Mouse (Mus musculus): Measurements from ENCODE around the gene Gm28036. TPM values are rescaled to one million over a fixed set of nuclear protein-coding genes. Genes with fewer than 3 reads are reported as not detected.

Gene Gm28036
- total RNA-seq, 1 experiment from 2014 or later, result 34.1 TPM

DNA sequence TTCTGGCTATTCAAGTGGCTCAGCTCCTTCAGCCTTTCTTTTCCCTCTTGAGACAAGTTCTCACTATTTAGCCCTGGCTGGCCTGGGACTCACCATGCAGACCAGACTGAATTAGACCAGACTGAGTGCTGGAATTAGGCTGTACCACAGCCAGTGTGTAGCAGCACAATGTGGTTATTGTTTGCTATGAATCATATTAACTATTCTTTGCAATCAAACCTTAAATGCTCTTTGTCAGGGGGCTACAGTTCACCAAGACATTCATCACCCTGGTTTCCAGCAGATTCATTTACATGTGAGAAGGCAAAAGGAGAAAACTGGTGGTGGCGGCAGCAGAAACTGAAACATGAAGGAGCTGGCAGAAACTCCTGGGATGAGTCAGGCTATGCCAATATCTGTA lies 37.1 kb downstream of the Gm28036 start:
- ATAC-seq (ENCODE audit: extremely low read depth, insufficient number of reproducible peaks, low FRiP score, poor library complexity, severe bottlenecking), result no peak

DNA sequence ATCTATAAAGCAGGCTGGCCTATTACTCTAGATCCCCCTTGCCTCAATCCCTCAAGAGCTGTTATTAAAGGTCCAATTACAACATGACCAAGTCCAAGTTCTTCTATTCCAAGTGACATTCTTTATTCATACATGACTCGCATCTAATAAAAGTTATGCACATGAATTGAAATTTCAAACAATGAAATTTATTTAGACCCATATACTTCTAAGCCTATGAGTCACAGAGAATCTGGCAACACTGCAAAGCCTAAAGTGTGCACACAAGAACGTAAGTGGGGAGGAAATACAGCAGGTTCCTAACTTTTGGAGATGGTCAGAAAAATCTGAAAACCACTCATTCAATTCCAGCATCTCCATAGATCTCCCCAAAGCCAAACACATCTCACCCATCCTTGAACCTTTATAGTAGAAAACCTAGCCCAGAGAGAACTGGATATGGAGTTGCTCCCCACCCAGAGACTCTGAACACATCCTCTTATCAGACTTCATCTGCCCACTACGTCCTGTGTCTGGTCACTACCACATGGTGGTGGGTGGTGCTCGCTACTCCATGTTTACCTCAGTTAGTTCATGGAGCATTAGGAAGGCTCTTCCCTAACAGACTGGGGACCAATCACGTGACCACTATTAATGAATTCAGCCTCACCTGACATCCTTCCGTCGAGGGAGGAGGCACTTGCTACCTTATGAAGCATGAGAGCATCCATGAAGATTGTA lies 39.3 kb downstream of the Gm28036 start:
- ATAC-seq (ENCODE audit: extremely low read depth, insufficient number of reproducible peaks, low FRiP score, poor library complexity, severe bottlenecking), result no peak

DNA sequence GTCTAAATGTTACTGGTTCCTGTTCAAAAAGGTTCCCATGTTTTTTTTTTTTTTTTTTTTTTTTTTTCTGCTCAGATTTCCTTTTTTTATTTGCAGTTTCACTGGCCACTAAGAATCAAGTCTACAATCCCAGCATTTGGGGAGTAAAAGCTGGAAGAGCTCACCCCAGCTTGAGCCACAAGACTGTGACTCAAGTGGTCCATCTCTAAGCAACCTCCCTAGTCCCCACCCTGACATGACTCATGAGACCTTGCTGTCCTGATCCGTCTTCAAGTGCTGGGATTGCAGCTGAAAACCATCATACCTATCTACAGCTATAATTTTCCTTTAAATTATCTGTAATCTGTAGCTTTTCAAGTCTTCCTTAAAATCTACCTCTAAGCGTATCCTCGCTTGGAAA lies 42.4 kb downstream of the Gm28036 start:
- ATAC-seq (ENCODE audit: extremely low read depth, insufficient number of reproducible peaks, low FRiP score, poor library complexity, severe bottlenecking), result no peak

DNA sequence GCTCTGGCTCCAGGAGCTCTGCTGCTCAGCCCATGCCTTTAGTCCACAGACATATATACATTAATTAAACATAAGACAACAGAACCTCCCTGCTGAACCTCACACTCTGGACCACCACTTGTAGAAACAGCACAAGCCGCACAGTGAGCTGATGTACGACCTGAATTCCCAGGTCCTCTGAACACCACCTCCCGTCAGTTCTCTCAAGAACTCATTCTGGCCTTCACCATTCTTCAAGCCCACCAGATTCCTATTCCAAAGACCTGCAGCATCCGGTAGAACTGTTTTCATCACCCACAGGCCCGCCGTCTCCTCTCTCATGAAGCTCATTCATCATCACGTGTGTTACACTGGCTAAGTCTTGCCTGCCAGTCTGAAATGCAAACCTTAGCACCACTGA lies 46.5 kb downstream of the Gm28036 start:
- ATAC-seq (ENCODE audit: extremely low read depth, insufficient number of reproducible peaks, low FRiP score, poor library complexity, severe bottlenecking), result no peak

DNA sequence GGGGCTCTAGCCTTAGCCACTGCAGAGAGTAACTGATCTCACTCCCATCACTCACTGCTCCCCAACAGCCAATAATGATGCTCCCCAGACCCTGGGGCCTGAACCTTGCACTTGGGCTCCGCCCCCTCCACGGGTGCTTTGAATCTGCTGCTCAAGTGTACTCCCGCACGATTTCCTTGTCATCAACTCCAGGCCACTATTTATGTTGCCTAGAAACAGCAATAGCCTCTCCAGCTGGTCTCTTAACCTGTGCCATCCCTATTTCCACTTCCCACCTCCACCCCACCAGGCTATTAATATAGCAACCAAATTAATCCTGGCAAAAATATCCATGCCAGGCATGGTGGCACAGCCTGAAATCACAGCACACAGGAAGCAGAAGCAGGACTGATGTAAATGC lies 47.2 kb downstream of the Gm28036 start:
- ATAC-seq (ENCODE audit: extremely low read depth, insufficient number of reproducible peaks, low FRiP score, poor library complexity, severe bottlenecking), result no peak

DNA sequence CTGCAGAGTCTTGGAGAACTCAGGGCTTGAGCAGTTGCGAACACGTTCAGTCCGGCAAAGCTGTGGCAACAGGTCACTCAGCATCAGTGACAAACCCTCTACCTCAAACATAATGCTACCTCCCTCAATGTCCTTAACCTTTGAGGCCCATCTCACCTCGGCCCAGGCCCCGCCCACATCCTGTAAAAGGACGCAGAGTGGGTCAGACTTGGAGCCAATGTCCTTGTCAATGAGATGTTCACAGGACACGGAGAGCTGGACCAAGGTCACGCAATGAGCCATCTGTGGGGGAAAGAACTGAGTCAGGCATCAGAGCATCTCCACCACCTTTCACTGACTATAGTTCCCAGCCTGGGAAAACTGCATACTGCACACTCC lies 47.7 kb downstream of the Gm28036 start:
- ATAC-seq (ENCODE audit: extremely low read depth, insufficient number of reproducible peaks, low FRiP score, poor library complexity, severe bottlenecking), result no peak

DNA sequence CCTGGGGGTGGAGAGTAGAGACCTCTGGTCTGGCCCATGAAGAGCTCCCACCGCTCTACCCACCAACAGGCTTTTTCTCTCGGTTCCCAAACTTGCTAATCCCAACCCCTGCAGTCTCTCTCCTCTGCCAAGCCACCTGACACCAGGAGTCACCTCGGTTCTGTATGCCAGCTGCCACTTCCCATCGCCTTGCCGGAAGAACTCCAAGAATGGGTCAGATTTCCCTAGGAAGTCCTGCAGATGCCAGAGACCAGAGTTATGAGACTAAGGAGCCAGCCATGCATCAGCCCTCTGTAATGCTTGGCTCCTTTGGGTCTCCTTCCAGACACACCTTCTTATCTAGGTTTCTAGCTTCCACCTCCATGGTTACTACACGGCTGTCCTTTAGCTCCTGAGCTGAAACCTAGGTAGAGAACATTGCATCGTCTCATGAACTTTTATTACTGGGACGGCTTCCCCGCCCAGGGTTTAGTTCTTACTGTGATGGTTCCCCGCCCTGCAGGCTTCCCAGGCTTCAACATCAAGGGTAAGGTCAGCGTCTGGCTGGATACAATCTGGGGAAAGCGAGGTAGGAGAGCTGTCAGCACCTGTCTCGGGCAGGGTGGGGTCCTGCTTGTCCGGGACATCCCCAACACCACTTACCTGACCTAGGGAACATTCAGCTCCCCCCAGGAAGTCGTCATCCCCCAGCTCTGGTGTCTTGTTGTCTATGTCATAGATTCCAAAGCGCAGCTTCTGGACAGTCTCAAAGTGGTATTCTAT lies 48.3 kb downstream of the Gm28036 start:
- no peak for ATAC-seq (ENCODE audit: extremely low read depth, insufficient number of reproducible peaks, low FRiP score, poor library complexity, severe bottlenecking)

DNA sequence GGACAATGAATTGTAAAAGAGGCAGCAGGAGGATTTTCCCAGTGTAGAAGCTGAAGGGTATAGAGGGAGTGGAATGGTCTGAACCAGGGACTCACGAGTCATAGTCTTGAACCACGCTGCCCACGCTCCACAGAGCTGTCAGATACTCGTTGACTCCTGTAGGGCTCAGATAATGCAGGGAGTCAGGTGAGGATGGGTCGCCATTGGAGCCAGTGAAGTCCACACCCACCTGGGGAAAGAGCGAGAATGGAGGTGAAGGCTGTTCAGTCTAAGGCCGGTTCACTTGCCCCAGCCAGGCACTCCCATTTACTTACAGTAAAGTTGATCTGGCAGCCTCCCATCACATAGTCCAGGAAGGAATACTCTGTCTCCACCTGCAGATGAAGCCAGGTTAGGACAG lies 49.4 kb downstream of the Gm28036 start:
- ATAC-seq (ENCODE audit: extremely low read depth, insufficient number of reproducible peaks, low FRiP score, poor library complexity, severe bottlenecking), result no peak

DNA sequence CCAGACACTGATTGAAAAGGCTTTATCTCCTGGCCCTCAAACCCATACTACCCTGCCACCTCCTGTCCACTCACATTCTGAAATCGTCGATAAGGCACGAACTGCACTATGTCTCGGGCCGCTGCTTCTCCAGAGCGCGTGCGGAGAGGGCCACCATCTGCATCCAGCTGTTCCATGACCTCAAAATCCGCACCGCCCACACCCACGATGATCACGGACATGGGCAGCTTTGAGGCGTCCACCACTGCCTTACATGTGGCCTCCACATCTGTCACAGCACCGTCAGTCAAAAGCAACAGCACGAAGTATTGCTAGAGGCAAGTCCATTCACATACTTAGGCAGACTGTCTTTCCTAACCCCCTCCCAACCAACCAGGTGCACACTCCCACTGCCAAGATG lies 53.2 kb downstream of the Gm28036 start:
- ATAC-seq (ENCODE audit: extremely low read depth, insufficient number of reproducible peaks, low FRiP score, poor library complexity, severe bottlenecking), result no peak

DNA sequence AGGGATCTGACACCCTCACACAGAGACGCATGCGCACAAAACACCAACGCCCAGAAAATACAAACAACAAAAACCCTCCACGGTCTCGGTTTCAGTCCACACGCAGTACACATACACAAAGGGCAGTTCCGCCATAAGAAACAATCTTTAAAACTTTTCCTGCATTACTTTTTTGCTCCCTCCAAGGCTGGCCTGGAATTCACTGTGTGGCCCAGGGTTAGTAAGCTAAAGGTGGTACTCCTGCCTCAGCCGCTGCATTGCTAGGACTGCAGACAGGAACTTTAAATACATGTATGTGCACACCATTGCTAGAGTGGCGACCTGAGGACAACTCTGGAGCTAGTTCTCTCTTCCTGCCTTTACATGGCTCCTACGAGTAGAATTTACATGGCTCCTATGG lies 55.7 kb downstream of the Gm28036 start:
- ATAC-seq (ENCODE audit: extremely low read depth, insufficient number of reproducible peaks, low FRiP score, poor library complexity, severe bottlenecking), result no peak

DNA sequence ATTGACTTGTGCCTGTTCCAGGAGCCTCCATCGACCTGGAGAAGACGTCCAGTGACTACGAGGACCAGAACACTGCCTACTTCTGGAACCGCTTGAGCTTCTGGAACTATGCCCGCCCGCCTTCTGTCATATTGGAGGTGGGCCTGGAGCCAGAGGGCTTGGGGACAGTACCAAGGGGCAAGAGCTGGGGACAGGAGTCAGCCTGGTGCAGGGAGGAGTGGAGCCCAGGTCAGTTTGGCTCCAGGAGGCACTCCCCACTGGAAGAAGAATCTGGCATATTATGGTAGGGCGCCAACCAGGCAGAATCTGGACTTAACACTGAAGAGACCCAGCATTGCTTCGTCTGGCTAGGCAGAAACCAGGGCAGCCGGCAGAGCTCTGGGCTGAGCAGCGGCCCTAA lies 59.0 kb downstream of the Gm28036 start:
- ATAC-seq (ENCODE audit: extremely low read depth, insufficient number of reproducible peaks, low FRiP score, poor library complexity, severe bottlenecking), result no peak

DNA sequence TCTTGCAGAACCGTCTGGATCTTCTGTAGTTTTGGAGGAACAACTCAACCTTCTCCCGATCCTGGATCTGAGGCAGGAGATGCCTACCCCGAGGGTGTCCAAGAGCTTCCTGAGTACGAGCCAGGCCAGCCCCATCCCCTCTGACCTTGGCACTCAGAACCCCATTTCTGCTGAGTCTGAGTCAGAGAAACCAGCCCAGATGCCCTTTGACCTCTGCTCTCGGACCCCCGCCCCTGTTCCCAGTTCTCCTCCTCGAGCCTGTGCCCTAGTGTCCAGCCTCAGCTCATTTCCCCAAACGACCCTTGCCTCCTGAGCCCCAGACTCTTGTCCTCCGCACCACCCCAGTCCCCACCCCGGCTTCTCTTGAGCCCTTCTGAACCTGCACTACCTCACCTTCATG lies 60.8 kb downstream of the Gm28036 start:
- no peak for ATAC-seq (ENCODE audit: extremely low read depth, insufficient number of reproducible peaks, low FRiP score, poor library complexity, severe bottlenecking)

DNA sequence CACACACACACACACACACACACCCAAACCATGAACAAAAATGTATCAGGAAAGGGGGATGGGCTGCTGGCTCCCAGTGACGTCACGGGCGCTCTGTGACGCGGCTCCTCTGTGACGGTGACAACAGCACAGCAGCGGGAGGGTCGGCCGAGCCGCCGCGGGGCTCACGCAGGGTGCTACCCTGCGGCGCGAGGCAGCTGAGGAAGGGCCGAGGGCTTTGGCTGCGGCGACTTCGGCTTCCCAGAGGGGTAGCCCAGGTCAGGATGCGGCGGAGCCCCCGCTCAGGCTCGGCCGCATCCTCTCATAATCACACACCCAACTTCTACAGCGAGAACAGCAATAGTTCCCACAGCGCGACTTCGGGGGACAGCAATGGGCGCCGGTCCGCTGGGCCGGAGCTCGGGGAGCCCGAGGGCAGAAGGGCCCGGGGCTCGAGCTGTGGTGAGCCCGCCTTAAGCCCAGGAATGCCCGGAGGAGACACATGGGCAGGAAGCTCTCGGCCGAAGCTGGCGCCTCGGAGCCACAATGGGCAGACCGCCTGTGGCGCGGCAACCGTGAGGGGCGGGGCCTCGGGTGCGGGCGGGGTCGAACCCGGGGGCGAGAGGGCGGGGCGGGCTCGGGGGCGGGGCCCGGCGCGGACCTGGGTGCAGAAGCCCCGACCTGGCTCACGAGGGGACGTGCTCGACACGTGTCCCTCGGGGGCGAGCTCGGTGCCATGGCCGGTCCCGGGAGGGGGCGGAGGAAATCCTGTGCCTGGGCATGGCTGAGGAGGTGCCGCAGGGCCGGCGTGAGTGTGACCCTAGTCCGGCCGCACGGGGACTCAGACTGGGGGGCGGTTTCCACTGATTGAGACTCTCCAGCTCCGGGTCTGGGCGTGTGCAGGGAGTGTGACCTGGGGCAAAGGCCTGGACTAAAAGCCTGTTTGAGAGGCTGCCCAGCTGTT lies 61.5 kb downstream of the Gm28036 start, which contains the start of gene Spag4:
Gene Spag4, plus strand, starts transcription at position 77 of the 943 bp plus-strand sequence.
- peak; percentile 24; the same call in 1 of the 2 replicates for ATAC-seq (ENCODE audit: extremely low read depth, insufficient number of reproducible peaks, low FRiP score, poor library complexity, severe bottlenecking)

DNA sequence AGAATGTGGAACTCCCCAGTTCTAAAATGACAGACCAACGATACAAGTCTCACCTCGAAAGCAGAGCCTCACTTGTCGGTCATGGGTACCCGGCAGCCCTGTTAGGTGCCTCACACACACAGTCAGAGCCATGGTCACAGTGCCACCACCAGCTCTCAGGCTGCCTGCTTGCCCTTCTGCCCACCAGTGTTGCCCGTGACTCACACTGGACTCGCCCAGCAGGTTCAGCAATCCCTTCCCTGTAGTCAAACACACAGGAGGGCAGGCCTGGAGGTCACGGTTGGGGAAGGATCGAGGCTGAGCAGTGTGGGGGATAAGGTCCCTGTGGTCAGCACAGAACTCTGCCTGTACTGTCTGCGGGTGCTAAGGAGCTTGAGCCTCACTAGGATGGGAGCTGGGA lies 74.1 kb downstream of the Gm28036 start, which contains the start of gene Fer1l4:
Gene Fer1l4, minus strand, starts transcription at position 132 of the 400 bp plus-strand sequence.
- ATAC-seq (ENCODE audit: extremely low read depth, insufficient number of reproducible peaks, low FRiP score, poor library complexity, severe bottlenecking), result no peak

DNA sequence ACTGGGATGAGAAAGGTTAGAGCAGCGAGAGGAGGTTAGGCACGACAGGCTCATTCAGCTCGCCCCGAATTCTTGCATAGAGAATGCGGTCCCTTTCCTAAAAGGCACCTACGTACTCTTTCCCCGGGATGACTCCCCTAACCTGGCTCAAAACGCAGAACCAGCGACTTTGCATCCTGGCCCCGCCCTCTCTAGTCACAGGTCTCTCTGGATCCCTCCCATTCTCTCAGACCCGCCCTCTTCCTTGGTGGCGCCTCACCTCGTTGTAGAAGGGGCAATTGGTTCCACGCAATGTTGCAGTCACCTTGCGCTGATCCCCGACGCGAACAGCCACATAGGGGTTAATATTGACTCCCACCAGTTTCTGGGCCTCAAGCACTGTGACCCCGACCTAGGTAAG lies 79.0 kb downstream of the Gm28036 start:
- no peak for ATAC-seq (ENCODE audit: extremely low read depth, insufficient number of reproducible peaks, low FRiP score, poor library complexity, severe bottlenecking)

DNA sequence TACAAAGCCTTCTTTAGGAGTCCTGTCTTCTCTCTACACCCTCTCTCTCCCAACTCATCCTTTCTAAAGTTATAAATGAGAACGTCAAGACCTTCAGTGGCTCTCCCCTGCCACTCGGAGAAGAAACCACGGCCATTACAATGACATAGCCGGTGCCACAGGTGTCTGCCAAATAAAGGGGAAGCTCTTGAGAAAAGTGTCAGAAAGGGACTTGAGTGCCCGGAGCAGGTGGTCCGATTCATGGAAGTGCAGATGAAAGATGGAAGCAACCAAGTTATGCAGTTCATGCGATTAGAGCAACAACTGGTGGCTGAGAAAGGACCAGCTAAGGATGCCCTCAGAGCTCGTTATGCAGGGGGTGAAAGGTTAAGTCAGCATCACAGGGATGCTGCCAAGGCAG lies 84.0 kb downstream of the Gm28036 start:
- ATAC-seq (ENCODE audit: extremely low read depth, insufficient number of reproducible peaks, low FRiP score, poor library complexity, severe bottlenecking), result no peak

DNA sequence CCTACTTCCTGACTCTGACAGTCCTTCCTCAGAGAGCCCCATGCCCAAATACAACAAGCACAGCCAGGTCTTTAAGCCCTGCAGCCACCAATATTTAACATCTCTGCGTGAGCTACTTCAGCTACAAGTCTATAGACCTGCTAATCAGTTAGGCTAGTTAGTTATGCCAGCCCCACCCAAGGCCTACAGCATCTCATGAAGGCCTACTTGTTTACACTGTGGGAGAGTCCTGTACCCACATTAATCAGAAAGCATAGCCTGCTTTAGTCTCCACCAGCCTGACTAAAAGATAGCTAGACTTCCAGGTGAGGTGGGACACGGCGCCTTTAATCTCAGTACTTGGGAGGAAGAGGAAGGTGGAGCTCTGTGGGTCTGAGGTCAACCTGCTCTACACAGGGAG lies 87.5 kb downstream of the Gm28036 start:
- ATAC-seq (ENCODE audit: extremely low read depth, insufficient number of reproducible peaks, low FRiP score, poor library complexity, severe bottlenecking), result no peak

DNA sequence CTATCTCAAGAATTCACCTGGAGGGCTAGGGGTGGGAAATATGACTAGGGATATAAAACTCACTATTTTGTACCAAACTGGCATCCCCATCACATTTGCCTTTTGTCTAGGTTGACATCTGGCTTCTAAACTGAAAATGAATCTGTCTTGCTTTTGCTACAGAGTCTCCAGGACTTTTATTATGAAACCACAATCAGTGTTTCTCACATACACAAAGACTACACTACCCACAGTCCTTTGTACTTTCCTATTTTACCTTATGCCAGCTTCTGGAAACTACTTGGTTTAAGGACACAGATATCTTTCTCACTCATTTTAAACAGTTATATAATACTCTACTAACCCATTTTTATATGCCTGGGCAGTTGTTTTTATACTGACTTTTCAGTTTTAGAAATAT lies 101.4 kb downstream of the Gm28036 start:
- no peak for ATAC-seq (ENCODE audit: extremely low read depth, insufficient number of reproducible peaks, low FRiP score, poor library complexity, severe bottlenecking)
